Mouse (Mus musculus): Measurements from ENCODE around the gene Magi2.

Gene Magi2

GRCm38 (mm10) chr5:19981518-19981917 lies 754.7 kb downstream of the Magi2 start:
- WGBS, result 64% methylated on average over 6 of the region's 6 CpGs

GRCm38 (mm10) chr5:19982031-19982430 lies 755.2 kb downstream of the Magi2 start:
- 24% methylated on average over 3 of the region's 3 CpGs for WGBS

- WGBS, result 58% methylated on average over 6 of the region's 6 CpGs
These were observed 772.6 kb downstream of the Magi2 start for GRCm38 (mm10) chr5:19999486-19999885.

- WGBS, result 71% methylated on average over 1 of the region's 1 CpGs
These were observed 773.1 kb downstream of the Magi2 start for GRCm38 (mm10) chr5:19999912-20000311.

- WGBS, result 53% methylated on average over 2 of the region's 2 CpGs
These were observed 779.8 kb downstream of the Magi2 start for GRCm38 (mm10) chr5:20006616-20007015.

GRCm38 (mm10) chr5:20007246-20007645 lies 780.4 kb downstream of the Magi2 start:
- WGBS, result 89% methylated on average over 8 of the region's 8 CpGs

- 66% methylated on average over 7 of the region's 7 CpGs for WGBS
These were observed 783.4 kb downstream of the Magi2 start for GRCm38 (mm10) chr5:20010210-20010609.

- 68% methylated on average over 3 of the region's 3 CpGs for WGBS
These were observed 791.2 kb downstream of the Magi2 start for GRCm38 (mm10) chr5:20018063-20018462.

GRCm38 (mm10) chr5:20046649-20047048 lies 819.8 kb downstream of the Magi2 start:
- WGBS, result 63% methylated on average over 3 of the region's 3 CpGs

- WGBS, result 95% methylated on average over 2 of the region's 2 CpGs
These were observed 821.5 kb downstream of the Magi2 start for GRCm38 (mm10) chr5:20048386-20048785.

GRCm38 (mm10) chr5:20050284-20050683 lies 823.4 kb downstream of the Magi2 start:
- 46% methylated on average over 1 of the region's 1 CpGs for WGBS

GRCm38 (mm10) chr5:20055000-20055399 lies 828.2 kb downstream of the Magi2 start:
- 94% methylated on average over 1 of the region's 1 CpGs for WGBS

- 31% methylated on average over 5 of the region's 5 CpGs for WGBS
These were observed 829.4 kb downstream of the Magi2 start for GRCm38 (mm10) chr5:20056074-20056842.

GRCm38 (mm10) chr5:20056856-20057255 lies 830.0 kb downstream of the Magi2 start:
- 55% methylated on average over 2 of the region's 2 CpGs for WGBS

GRCm38 (mm10) chr5:20062011-20062410 lies 835.2 kb downstream of the Magi2 start:
- 64% methylated on average over 4 of the region's 4 CpGs for WGBS

GRCm38 (mm10) chr5:20065081-20065480 lies 838.2 kb downstream of the Magi2 start:
- WGBS, result 87% methylated on average over 1 of the region's 1 CpGs

GRCm38 (mm10) chr5:20068496-20068895 lies 841.7 kb downstream of the Magi2 start:
- WGBS, result 55% methylated on average over 1 of the region's 1 CpGs

GRCm38 (mm10) chr5:20068921-20069486 lies 842.2 kb downstream of the Magi2 start:
- 54% methylated on average over 3 of the region's 3 CpGs for WGBS

GRCm38 (mm10) chr5:20074101-20074500 lies 847.3 kb downstream of the Magi2 start:
- 77% methylated on average over 5 of the region's 5 CpGs for WGBS

- 93% methylated on average over 4 of the region's 4 CpGs for WGBS
These were observed 848.0 kb downstream of the Magi2 start for GRCm38 (mm10) chr5:20074867-20075266.

GRCm38 (mm10) chr5:20078931-20079330 lies 852.1 kb downstream of the Magi2 start:
- 63% methylated on average over 7 of the region's 7 CpGs for WGBS

- 80% methylated on average over 9 of the region's 9 CpGs for WGBS
These were observed 853.9 kb downstream of the Magi2 start for GRCm38 (mm10) chr5:20080605-20081309.

- WGBS, result 79% methylated on average over 1 of the region's 1 CpGs
These were observed 855.5 kb downstream of the Magi2 start for GRCm38 (mm10) chr5:20082368-20082767.
